Comparison of ENCODE assay signal across 29 mouse cellular contexts in the genomic region with DNA sequence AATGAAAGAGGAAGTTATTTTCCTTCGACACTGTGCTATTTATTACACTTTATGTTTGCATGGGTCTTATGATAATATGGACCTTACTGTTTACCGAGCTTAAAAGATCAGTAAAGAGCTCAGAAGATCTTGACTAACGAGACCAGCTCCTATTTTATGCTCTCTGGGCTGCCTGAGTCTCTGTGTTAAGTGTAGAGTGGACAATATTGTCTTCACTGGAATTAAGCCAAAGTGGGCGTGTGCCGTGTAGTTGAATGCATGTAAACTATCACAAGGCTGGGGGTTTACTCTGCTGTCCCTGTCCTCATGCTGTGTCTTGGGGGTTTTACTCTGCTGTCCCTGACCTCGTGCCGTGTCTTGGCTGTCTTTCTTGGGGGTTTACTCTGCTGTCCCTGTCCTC.
A peak's percentile ranks its signal among the peaks of the same experiment; 100 is the strongest.
DNase-seq lines count a peak whose midpoint lies in the region; ATAC-seq and TF ChIP-seq lines count a peak whose summit lies in the region.
"Had no signal": no experiment of that assay in that cellular context is flagged by ENCODE, and none has a peak within 500 bp of the region (broad histone marks: within the 10 kb centered on the region; RNA-seq: fewer than 3 reads in every experiment).

No protein-coding gene starts in this region.

- no peaks in the 10 kb centered on the region for H3K4me1 ChIP-seq in intestine, postnatal 0 days (replicated peaks; ENCODE audit: control insufficient read depth, insufficient read depth, low read length)
- no peaks in the 10 kb centered on the region for H3K4me1 ChIP-seq in heart, adult 2 months (ENCODE audit: control insufficient read depth, insufficient read depth, low read length)
- H3K4me1 ChIP-seq: heart, embryonic 12.5 days; hindbrain, embryonic 10.5 days; kidney, embryonic 15.5 days; midbrain, embryonic 15.5 days; neural tube, embryonic 15.5 days had no signal

- peak overlapping the region; percentile 24; the same call in 1 of the 2 replicates for H3K4me2 ChIP-seq in intestine, postnatal 0 days (replicated peaks; ENCODE audit: low read depth)
- H3K4me2 ChIP-seq: heart, embryonic 12.5 days; kidney, embryonic 15.5 days; liver, embryonic 12.5 days; midbrain, embryonic 15.5 days; neural tube, embryonic 15.5 days had no signal

- TF ChIP-seq CTCF in intestine, postnatal 0 days (IDR thresholded peaks at IDR 0.05; ENCODE audit: low read depth): no peak
- no peak for TF ChIP-seq CTCF in heart, adult 2 months (IDR thresholded peaks at IDR 0.05)

- no peak for TF ChIP-seq EP300 in heart, adult 2 months (IDR thresholded peaks at IDR 0.05; ENCODE audit: insufficient read depth, low read depth, low read length)

- no peak for ATAC-seq in intestine, postnatal 0 days
- ATAC-seq: forebrain, embryonic 14.5 days; hindbrain, embryonic 16.5 days; liver, embryonic 12.5 days; liver, postnatal 0 days; midbrain, embryonic 15.5 days had no signal

- H3K79me2 ChIP-seq in heart, adult 2 months (replicated peaks; ENCODE audit: control insufficient read depth, insufficient read depth, low read length): no peaks in the 10 kb centered on the region

- no peaks in the 10 kb centered on the region for H3K9me3 ChIP-seq in intestine, postnatal 0 days (ENCODE audit: control insufficient read depth)
- H3K9me3 ChIP-seq: G1E; heart, embryonic 12.5 days; hindbrain, embryonic 10.5 days; kidney, embryonic 15.5 days; liver, embryonic 12.5 days; midbrain, embryonic 15.5 days; neural tube, embryonic 15.5 days had no signal

- no peak overlapping the region for H3K4me3 ChIP-seq in intestine, postnatal 0 days (ENCODE audit: low read depth, low read length)
- no peak overlapping the region for H3K4me3 ChIP-seq in heart, adult 2 months
- H3K4me3 ChIP-seq: heart, embryonic 12.5 days; hindbrain, embryonic 10.5 days; kidney, embryonic 15.5 days; layer of hippocampus, adult 2 months; liver, embryonic 12.5 days; midbrain, embryonic 15.5 days; neural tube, embryonic 15.5 days had no signal

- intact Hi-C loops in heart, postnatal 14 days (cut with DNase I): no loop called here
- intact Hi-C loops in heart, adult 2 months (cut with DNase I): no loop called here

- H3K27ac ChIP-seq in intestine, postnatal 0 days (ENCODE audit: low read depth, low read length): no peak overlapping the region
- H3K27ac ChIP-seq in heart, adult 2 months: no peak overlapping the region
- H3K27ac ChIP-seq: hindbrain, embryonic 10.5 days; kidney, embryonic 15.5 days; layer of hippocampus, adult 2 months; liver, embryonic 12.5 days; midbrain, embryonic 15.5 days; neural tube, embryonic 15.5 days had no signal

- no peaks in the 10 kb centered on the region for H3K27me3 ChIP-seq in intestine, postnatal 0 days (replicated peaks; ENCODE audit: control insufficient read depth, insufficient read depth, low read length)
- H3K27me3 ChIP-seq in heart, adult 2 months (ENCODE audit: control insufficient read depth, insufficient read depth, low read length): no peaks in the 10 kb centered on the region
- H3K27me3 ChIP-seq: heart, embryonic 12.5 days; kidney, embryonic 15.5 days; liver, embryonic 12.5 days; midbrain, embryonic 15.5 days; neural tube, embryonic 15.5 days had no signal

- peak; percentile 42 to 46 for DNase-seq in cerebellum, postnatal 10 days
- DNase-seq in cerebellum, adult 9-11 months: no peak
- DNase-seq in lung, postnatal 36 days: peak; percentile 22
- DNase-seq in lung, postnatal 25 days (ENCODE audit: low spot score): no peak
- no peak for DNase-seq in heart, postnatal 14 days
- DNase-seq in heart, adult 2 months: no peak
- DNase-seq: adrenal gland, postnatal 25 days; cerebellum, adult 18-20 months; cerebellum, postnatal 25 days; gastrocnemius, postnatal 14 days; heart, adult 18-20 months; kidney, adult 18-20 months; kidney, postnatal 25 days; liver, postnatal 0 days; lung, postnatal 4 days; right cerebral cortex, postnatal 25 days; spleen, adult 18-20 months; thymus, postnatal 14 days had no signal

- no peak for TF ChIP-seq POLR2A in heart, adult 2 months (IDR thresholded peaks at IDR 0.05; ENCODE audit: insufficient read depth, low read depth, low read length)

- WGBS in intestine, postnatal 0 days: 20% methylated on average over 7 of the region's 7 CpGs
- 67% methylated on average over 7 of the region's 7 CpGs for WGBS in heart, adult 2 months

- no peak overlapping the region for H3K9ac ChIP-seq in intestine, postnatal 0 days (ENCODE audit: low read depth, low read length)
- H3K9ac ChIP-seq in heart, adult 2 months (ENCODE audit: low read depth, low read length): no peak overlapping the region
- H3K9ac ChIP-seq: heart, embryonic 12.5 days; kidney, embryonic 15.5 days; liver, embryonic 12.5 days; liver, postnatal 0 days; midbrain, embryonic 15.5 days; neural tube, embryonic 15.5 days had no signal

- H3K36me3 ChIP-seq in intestine, postnatal 0 days (ENCODE audit: control insufficient read depth, insufficient read depth): no peaks in the 10 kb centered on the region
- no peaks in the 10 kb centered on the region for H3K36me3 ChIP-seq in heart, adult 2 months (ENCODE audit: control insufficient read depth, insufficient read depth, low read length)
- H3K36me3 ChIP-seq: G1E; heart, embryonic 12.5 days; hindbrain, embryonic 10.5 days; kidney, embryonic 15.5 days; liver, embryonic 12.5 days; midbrain, embryonic 15.5 days; neural tube, embryonic 15.5 days had no signal

Comparison
In these comparisons a context has a peak if more than half of its experiments do, and no peak if none do; other contexts are left out.
1. DNase-seq: peak in cerebellum, postnatal 10 days (2 of 2) and lung, postnatal 36 days (single experiment); none in cerebellum, adult 9-11 months (single experiment), lung, postnatal 25 days (single experiment), heart, postnatal 14 days (0 of 2) and heart, adult 2 months (0 of 2).